Mouse (Mus musculus) small intestine, adult 2 months (tissue): ENCODE measurements around the gene Sec11a.

ENCODE experiments used
- CTCF ChIP-seq: fragments of 200-500 bp; IDR thresholded peaks from 2 replicates; pipeline ENCODE4 v1.5.1; 2012; ENCODE audit warnings: low read depth, mild to moderate bottlenecking, control low read depth, inconsistent platforms, low read length, moderate library complexity, mixed read lengths; ENCODE audit not compliant: insufficient replicate concordance, insufficient read length; ENCODE audit errors: extremely low read depth
- POLR2A ChIP-seq: fragments of 200-500 bp; IDR thresholded peaks from 2 replicates; pipeline ENCODE4 v1.6.1; 2012; ENCODE audit warnings: low read depth, mild to moderate bottlenecking, control low read depth, inconsistent platforms, low read length, moderate library complexity

- no peak for TF ChIP-seq POLR2A
- no peak for TF ChIP-seq CTCF
Measured at GRCm38 (mm10) chr7:80864151-80864550, 83.4 kb downstream of the Sec11a start.
